Mouse (Mus musculus) hindbrain, embryonic 16.5 days (tissue): Measurements from ENCODE around the gene Ralgps2. TPM values are rescaled to one million over a fixed set of nuclear protein-coding genes. Genes with fewer than 3 reads are reported as not detected.

Experiments
- ATAC-seq: fragments of 200-750 bp; cut with Nextera tagmentation; 2 replicates; pipeline ENCODE4 v1.8.0; 2017; ENCODE audit warnings: moderate TSS enrichment, moderate library complexity
- H3K27ac ChIP-seq: fragments of 300-500 bp; sonication (generic); 2 replicates; pipeline ENCODE4 v1.5.1; 2014; ENCODE audit warnings: low read depth, mild to moderate bottlenecking, control low read depth, low read length, moderate library complexity
- H3K27me3 ChIP-seq: fragments of 300-500 bp; sonication (generic); replicated peaks from 2 replicates; pipeline ENCODE4 v1.6.1; 2014; ENCODE audit warnings: low read length; ENCODE audit not compliant: control insufficient read depth, insufficient read depth
- H3K36me3 ChIP-seq: fragments of 300-500 bp; sonication (generic); 2 replicates; pipeline ENCODE4 v1.6.1; 2014; ENCODE audit warnings: mild to moderate bottlenecking, low read length, moderate library complexity, mixed read lengths; ENCODE audit not compliant: control insufficient read depth, insufficient read depth
- H3K4me1 ChIP-seq: fragments of 300-500 bp; sonication (generic); 2 replicates; pipeline ENCODE4 v1.6.1; 2014; ENCODE audit warnings: low read depth, low read length; ENCODE audit not compliant: control insufficient read depth, insufficient read depth
- H3K4me2 ChIP-seq: fragments of 300-500 bp; sonication (generic); 2 replicates; pipeline ENCODE4 v1.6.1; 2014; ENCODE audit warnings: mild to moderate bottlenecking, low read length, control low read depth, moderate library complexity
- H3K4me3 ChIP-seq: fragments of 300-500 bp; sonication (generic); 2 replicates; pipeline ENCODE4 v1.5.1; 2014; ENCODE audit warnings: mild to moderate bottlenecking, low read length, control low read depth, moderate library complexity
- H3K9ac ChIP-seq: fragments of 300-500 bp; sonication (generic); 2 replicates; pipeline ENCODE4 v1.6.1; 2014; ENCODE audit warnings: low read depth, mild to moderate bottlenecking, control low read depth, low read length, moderate library complexity
- H3K9me3 ChIP-seq: fragments of 300-500 bp; sonication (generic); 2 replicates; pipeline ENCODE4 v1.6.1; 2014; ENCODE audit warnings: mild to moderate bottlenecking, low read length, moderate library complexity; ENCODE audit not compliant: control insufficient read depth
- WGBS: fragments of 180-500 bp; shearing (Covaris S2); extraction: QIAGEN DNeasy Blood & Tissue Kit; methylation state at CpG from one replicate; pipeline ENCODE4 v1.1.7; 2014; 5-methylcytosine and 5-hydroxymethylcytosine counted together
- polyA plus RNA-seq: library from polyadenylated mRNA; unstranded; fragments of >200 nt; fragmentation: Nextera tagmentation; extraction: Ambion mirVana; gene quantifications from 2 replicates; pipeline ENCODE4 v1.2.1, GENCODE M21; 2015

The Ralgps2 gene
- 74.7 and 75.9 TPM in 2 replicates for polyA plus RNA-seq

- peak; percentile 85 for ATAC-seq
- WGBS, result under 1% methylated on average over 41 of the region's 124 CpGs
- no peaks in the 10 kb centered on the region for H3K36me3 ChIP-seq
- H3K27ac ChIP-seq, result peak within 1 kb of the TSS; percentile 96
- H3K9ac ChIP-seq, result peak within 1 kb of the TSS; percentile 93
- peak within 1 kb of the TSS; percentile 96 for H3K4me3 ChIP-seq
- H3K27me3 ChIP-seq, result no peaks in the 10 kb centered on the region
- H3K4me1 ChIP-seq, result peaks cover 11% of the 10 kb centered on the region
- H3K9me3 ChIP-seq, result no peaks in the 10 kb centered on the region
- H3K4me2 ChIP-seq, result peak within 1 kb of the TSS; percentile 51
These were observed at the start of gene Ralgps2 for GRCm38 (mm10) chr1:156939251-156940141. Gene Ralgps2 (minus strand): TSS chr1:156939626.

- H3K27ac ChIP-seq, result no peak overlapping the region
- H3K9me3 ChIP-seq, result no peaks in the 10 kb centered on the region
- H3K4me3 ChIP-seq, result no peak overlapping the region
- WGBS, result 86% methylated on average over 3 of the region's 3 CpGs
- H3K36me3 ChIP-seq, result no peaks in the 10 kb centered on the region
- no peak overlapping the region for H3K9ac ChIP-seq
- no peak overlapping the region for H3K4me2 ChIP-seq
- ATAC-seq, result no peak; the same call in 1 of the 2 replicates
- no peaks in the 10 kb centered on the region for H3K27me3 ChIP-seq
- peaks cover 4% of the 10 kb centered on the region; the same call in 1 of the 2 replicates for H3K4me1 ChIP-seq
These were observed 48.1 kb upstream of the Ralgps2 start for GRCm38 (mm10) chr1:156987576-156987975.

GRCm38 (mm10) chr1:156986641-156987345, 47.4 kb upstream of the Ralgps2 start:
- no peak overlapping the region for H3K4me2 ChIP-seq
- H3K27ac ChIP-seq, result no peak overlapping the region
- H3K9ac ChIP-seq, result no peak overlapping the region
- H3K4me1 ChIP-seq, result peaks cover 4% of the 10 kb centered on the region; the same call in 1 of the 2 replicates
- no peaks in the 10 kb centered on the region for H3K9me3 ChIP-seq
- 81% methylated on average over 6 of the region's 6 CpGs for WGBS
- H3K27me3 ChIP-seq, result no peaks in the 10 kb centered on the region
- H3K4me3 ChIP-seq, result no peak overlapping the region
- no peaks in the 10 kb centered on the region for H3K36me3 ChIP-seq
- no peak for ATAC-seq

- Histone ChIP-seq H3K9me3 (no peaks in the 10 kb centered on the region), H3K27ac (no peak overlapping the region), H3K4me2 (no peak overlapping the region), H3K27me3 (no peaks in the 10 kb centered on the region), H3K4me1 (peaks cover 4% of the 10 kb centered on the region; the same call in 1 of the 2 replicates), H3K9ac (no peak overlapping the region), H3K36me3 (no peaks in the 10 kb centered on the region), H3K4me3 (no peak overlapping the region)
- 60% methylated on average over 6 of the region's 6 CpGs for whole genome bisulfite sequencing
- ATAC-seq, result no peak
These were observed 46.5 kb upstream of the Ralgps2 start for GRCm38 (mm10) chr1:156985657-156986640.

GRCm38 (mm10) chr1:156983009-156983870, 43.8 kb upstream of the Ralgps2 start:
- Histone ChIP-seq H3K4me2 (no peak overlapping the region), H3K4me1 (no peaks in the 10 kb centered on the region), H3K36me3 (no peaks in the 10 kb centered on the region), H3K27me3 (no peaks in the 10 kb centered on the region), H3K4me3 (no peak overlapping the region), H3K27ac (no peak overlapping the region), H3K9me3 (no peaks in the 10 kb centered on the region), H3K9ac (no peak overlapping the region)
- no peak; the same call in 1 of the 2 replicates for ATAC-seq
- WGBS, result 68% methylated on average over 14 of the region's 14 CpGs

GRCm38 (mm10) chr1:156981975-156982374, 42.5 kb upstream of the Ralgps2 start:
- 74% methylated on average over 9 of the region's 9 CpGs for WGBS
- Histone ChIP-seq H3K4me1 (no peaks in the 10 kb centered on the region), H3K27ac (no peak overlapping the region), H3K4me3 (no peak overlapping the region), H3K36me3 (no peaks in the 10 kb centered on the region), H3K9ac (no peak overlapping the region), H3K9me3 (no peaks in the 10 kb centered on the region), H3K27me3 (no peaks in the 10 kb centered on the region), H3K4me2 (no peak overlapping the region)
- no peak for ATAC-seq

- Histone ChIP-seq H3K4me2 (no peak overlapping the region), H3K36me3 (no peaks in the 10 kb centered on the region), H3K27me3 (no peaks in the 10 kb centered on the region), H3K27ac (no peak overlapping the region), H3K4me3 (no peak overlapping the region), H3K9ac (no peak overlapping the region), H3K9me3 (no peaks in the 10 kb centered on the region), H3K4me1 (no peaks in the 10 kb centered on the region)
- 75% methylated on average over 4 of the region's 4 CpGs for WGBS
- ATAC-seq, result no peak
These were observed 40.3 kb upstream of the Ralgps2 start for GRCm38 (mm10) chr1:156979722-156980121.

- Histone ChIP-seq H3K9me3 (no peaks in the 10 kb centered on the region), H3K27me3 (no peaks in the 10 kb centered on the region), H3K9ac (no peak overlapping the region), H3K36me3 (no peaks in the 10 kb centered on the region), H3K4me2 (no peak overlapping the region), H3K4me1 (no peaks in the 10 kb centered on the region), H3K4me3 (no peak overlapping the region), H3K27ac (no peak overlapping the region)
- ATAC-seq, result no peak
- WGBS, result 92% methylated on average over 7 of the region's 7 CpGs
These were observed 39.2 kb upstream of the Ralgps2 start for GRCm38 (mm10) chr1:156978656-156979055.
